Mouse (Mus musculus): ENCODE results near the gene Slc25a28. TPM values are rescaled to one million over a fixed set of nuclear protein-coding genes. Genes with fewer than 3 reads are reported as not detected.
A peak's percentile ranks its signal among the peaks of the same experiment; 100 is the strongest.

Gene Slc25a28
- polyA plus RNA-seq, 1 experiment from 2014 or later = 4.8 TPM

DNA sequence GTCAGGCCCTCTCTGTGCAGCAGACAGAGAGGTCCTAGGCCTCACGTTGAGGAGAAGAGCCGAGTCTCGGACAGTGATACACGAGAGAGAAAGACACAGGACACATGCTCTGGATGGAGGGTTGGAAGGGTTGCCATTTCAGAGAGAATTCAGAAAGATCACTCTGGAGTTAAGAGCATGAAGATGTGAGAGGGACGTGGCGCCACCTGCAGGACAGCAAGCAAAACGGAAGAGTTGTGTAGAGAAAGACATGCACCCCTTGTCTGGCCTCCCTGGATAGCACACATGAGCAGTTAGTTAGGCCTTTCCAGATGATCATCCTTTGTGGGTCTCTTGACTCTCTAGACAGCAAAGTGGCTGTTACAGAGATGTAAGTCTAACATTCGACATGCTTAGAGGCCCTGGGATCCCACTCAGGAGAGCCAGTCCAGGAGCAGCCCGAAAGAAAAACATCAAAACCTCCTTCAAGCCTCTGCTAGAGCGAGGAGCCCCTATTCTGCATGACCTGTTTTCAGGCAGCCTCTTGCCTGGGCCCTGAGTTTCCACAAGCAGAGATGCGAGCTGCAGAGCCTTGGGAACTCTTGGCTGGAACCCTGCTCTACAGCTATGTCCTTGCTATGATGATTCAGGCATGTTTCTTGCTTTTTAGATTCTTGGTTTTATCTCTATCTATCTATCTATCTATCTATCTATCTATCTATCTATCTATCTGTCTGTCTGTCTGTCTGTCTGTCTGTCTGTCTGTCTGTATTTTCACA, 18.8 kb downstream of the Slc25a28 start:
- peaks cover 3% of the 10 kb centered on the region for H3K27me3 ChIP-seq (ENCODE audit: control insufficient read depth, insufficient read depth, low read depth, low read length)
- no peak overlapping the region for H3K9ac ChIP-seq (ENCODE audit: low read depth, low read length)
- no peak overlapping the region for H3K4me2 ChIP-seq (ENCODE audit: low read depth, low read length)
- no peak overlapping the region for H3K4me3 ChIP-seq (ENCODE audit: low read depth, low read length)
- no peaks in the 10 kb centered on the region for H3K9me3 ChIP-seq (replicated peaks; ENCODE audit: control insufficient read depth, low read length)
- 26% methylated on average over 11 of the region's 11 CpGs for WGBS (ENCODE audit: insufficient replicate concordance)
- H3K4me1 ChIP-seq (ENCODE audit: control insufficient read depth, low read depth, low read length) = no peaks in the 10 kb centered on the region
- no peak overlapping the region for H3K27ac ChIP-seq (ENCODE audit: low read length)
- H3K36me3 ChIP-seq (ENCODE audit: control insufficient read depth, insufficient read depth) = no peaks in the 10 kb centered on the region
- no peak for ATAC-seq (ENCODE audit: low read depth)

- Histone ChIP-seq H3K4me2 (ENCODE audit: low read depth, low read length) (no peak overlapping the region), H3K36me3 (ENCODE audit: control insufficient read depth, insufficient read depth) (no peaks in the 10 kb centered on the region), H3K4me1 (ENCODE audit: control insufficient read depth, low read depth, low read length) (no peaks in the 10 kb centered on the region), H3K9me3 (replicated peaks; ENCODE audit: control insufficient read depth, low read length) (no peaks in the 10 kb centered on the region), H3K27me3 (ENCODE audit: control insufficient read depth, insufficient read depth, low read depth, low read length) (peaks cover 3% of the 10 kb centered on the region), H3K4me3 (ENCODE audit: low read depth, low read length) (no peak overlapping the region), H3K9ac (ENCODE audit: low read depth, low read length) (no peak overlapping the region), H3K27ac (ENCODE audit: low read length) (no peak overlapping the region)
- WGBS (ENCODE audit: insufficient replicate concordance) = 38% methylated on average over 8 of the region's 8 CpGs
- ATAC-seq (ENCODE audit: low read depth) = no peak
These were observed 23.4 kb downstream of the Slc25a28 start for GRCm38 (mm10) chr19:43651241-43651785.

DNA sequence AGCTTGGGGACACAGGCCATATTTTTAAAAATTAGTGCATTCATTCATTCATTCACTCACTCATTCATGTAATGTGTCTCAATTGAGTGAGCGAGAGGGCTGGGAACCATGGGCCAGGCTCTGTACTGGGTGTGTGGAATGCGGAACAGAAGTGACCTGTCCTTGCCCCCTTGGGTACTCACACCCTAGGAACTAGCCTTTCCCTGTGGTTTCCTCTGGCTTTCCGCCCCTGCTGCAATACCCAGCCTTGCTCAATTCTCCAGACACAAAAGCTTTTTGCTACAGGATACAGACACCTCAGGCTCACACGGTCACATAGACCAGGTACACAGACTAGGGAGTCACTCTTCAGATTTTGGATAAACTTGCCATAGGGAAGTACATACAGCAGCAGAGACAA, 26.3 kb downstream of the Slc25a28 start:
- Histone ChIP-seq H3K27ac (ENCODE audit: low read length) (no peak overlapping the region), H3K4me1 (ENCODE audit: control insufficient read depth, low read depth, low read length) (no peaks in the 10 kb centered on the region), H3K4me3 (ENCODE audit: low read depth, low read length) (no peak overlapping the region), H3K4me2 (ENCODE audit: low read depth, low read length) (no peak overlapping the region), H3K36me3 (ENCODE audit: control insufficient read depth, insufficient read depth) (no peaks in the 10 kb centered on the region), H3K9me3 (replicated peaks; ENCODE audit: control insufficient read depth, low read length) (no peaks in the 10 kb centered on the region), H3K9ac (ENCODE audit: low read depth, low read length) (no peak overlapping the region), H3K27me3 (ENCODE audit: control insufficient read depth, insufficient read depth, low read depth, low read length) (peaks cover 3% of the 10 kb centered on the region)
- WGBS (ENCODE audit: insufficient replicate concordance) = 47% methylated on average over 4 of the region's 4 CpGs
- ATAC-seq (ENCODE audit: low read depth) = no peak

DNA sequence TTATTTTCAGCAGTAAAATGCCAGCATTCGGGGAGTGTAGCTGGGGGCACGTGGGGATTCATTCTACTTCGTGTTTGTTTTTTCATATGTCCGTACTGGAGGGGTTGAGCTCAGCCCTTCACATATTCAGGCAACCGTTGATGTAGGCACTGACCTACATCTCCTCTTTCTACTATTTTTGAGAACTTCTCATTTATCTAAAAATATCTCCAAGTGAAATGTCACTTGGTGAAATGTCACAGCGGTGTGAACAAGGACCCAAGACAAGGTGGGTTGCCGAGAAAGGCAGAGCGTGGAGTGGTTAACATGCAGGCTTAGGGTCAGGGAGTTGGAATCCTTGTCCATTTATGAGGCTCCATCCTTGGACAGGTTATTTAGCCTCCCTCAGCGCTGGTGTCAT, 27.4 kb downstream of the Slc25a28 start:
- H3K9me3 ChIP-seq (replicated peaks; ENCODE audit: control insufficient read depth, low read length) = no peaks in the 10 kb centered on the region
- no peaks in the 10 kb centered on the region for H3K4me1 ChIP-seq (ENCODE audit: control insufficient read depth, low read depth, low read length)
- no peak for ATAC-seq (ENCODE audit: low read depth)
- H3K27ac ChIP-seq (ENCODE audit: low read length) = no peak overlapping the region
- no peaks in the 10 kb centered on the region for H3K36me3 ChIP-seq (ENCODE audit: control insufficient read depth, insufficient read depth)
- H3K9ac ChIP-seq (ENCODE audit: low read depth, low read length) = no peak overlapping the region
- WGBS (ENCODE audit: insufficient replicate concordance) = 56% methylated on average over 9 of the region's 9 CpGs
- H3K4me3 ChIP-seq (ENCODE audit: low read depth, low read length) = no peak overlapping the region
- H3K27me3 ChIP-seq (ENCODE audit: control insufficient read depth, insufficient read depth, low read depth, low read length) = no peaks in the 10 kb centered on the region
- no peak overlapping the region for H3K4me2 ChIP-seq (ENCODE audit: low read depth, low read length)

DNA sequence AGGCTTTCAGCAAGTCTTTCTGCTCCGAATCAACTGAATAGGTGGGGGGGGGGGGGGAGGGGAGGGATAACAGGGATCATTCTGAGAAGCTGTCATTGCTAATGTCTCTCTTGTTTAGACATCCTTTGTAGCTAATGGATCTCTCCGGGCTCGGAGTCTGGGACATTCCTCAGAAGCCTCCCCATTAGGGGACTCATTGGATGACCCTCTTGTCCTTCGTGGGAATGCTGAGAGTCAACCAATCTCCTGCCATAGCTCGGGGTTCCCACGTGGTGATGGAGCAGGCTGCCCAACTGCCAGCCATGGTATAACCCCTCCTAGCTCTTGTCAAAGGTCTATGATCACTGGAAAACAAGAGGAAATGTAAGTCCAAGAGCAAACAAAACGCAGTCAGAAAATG, 27.8 kb downstream of the Slc25a28 start:
- no peak overlapping the region for H3K27ac ChIP-seq (ENCODE audit: low read length)
- H3K4me2 ChIP-seq (ENCODE audit: low read depth, low read length) = no peak overlapping the region
- H3K4me1 ChIP-seq (ENCODE audit: control insufficient read depth, low read depth, low read length) = no peaks in the 10 kb centered on the region
- WGBS (ENCODE audit: insufficient replicate concordance) = 38% methylated on average over 7 of the region's 7 CpGs
- no peaks in the 10 kb centered on the region for H3K9me3 ChIP-seq (replicated peaks; ENCODE audit: control insufficient read depth, low read length)
- H3K9ac ChIP-seq (ENCODE audit: low read depth, low read length) = no peak overlapping the region
- no peaks in the 10 kb centered on the region for H3K36me3 ChIP-seq (ENCODE audit: control insufficient read depth, insufficient read depth)
- no peak overlapping the region for H3K4me3 ChIP-seq (ENCODE audit: low read depth, low read length)
- H3K27me3 ChIP-seq (ENCODE audit: control insufficient read depth, insufficient read depth, low read depth, low read length) = no peaks in the 10 kb centered on the region
- no peak for ATAC-seq (ENCODE audit: low read depth)

DNA sequence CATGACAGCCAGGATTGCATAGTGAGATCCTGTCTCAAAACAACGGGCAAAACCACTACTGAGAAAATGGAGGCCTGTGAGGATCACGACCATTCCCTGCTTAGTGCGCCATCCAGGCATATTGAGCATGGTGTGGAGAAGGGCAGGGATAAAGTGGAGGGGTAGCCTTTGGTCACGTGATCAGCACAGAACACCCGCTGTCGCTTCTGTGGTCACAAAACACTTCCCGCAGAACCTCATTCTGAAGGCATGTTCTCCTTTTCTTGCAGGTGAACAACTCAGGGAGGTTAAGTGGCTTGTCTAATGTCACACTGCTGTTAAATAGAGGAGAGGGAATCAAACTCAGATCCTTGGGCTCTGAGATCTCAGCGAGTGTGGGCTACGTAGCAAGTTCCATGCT, 29.2 kb downstream of the Slc25a28 start:
- Histone ChIP-seq H3K4me2 (ENCODE audit: low read depth, low read length) (no peak overlapping the region), H3K27ac (ENCODE audit: low read length) (no peak overlapping the region), H3K4me3 (ENCODE audit: low read depth, low read length) (no peak overlapping the region), H3K9me3 (replicated peaks; ENCODE audit: control insufficient read depth, low read length) (no peaks in the 10 kb centered on the region), H3K27me3 (ENCODE audit: control insufficient read depth, insufficient read depth, low read depth, low read length) (no peaks in the 10 kb centered on the region), H3K9ac (ENCODE audit: low read depth, low read length) (no peak overlapping the region), H3K4me1 (ENCODE audit: control insufficient read depth, low read depth, low read length) (no peaks in the 10 kb centered on the region), H3K36me3 (ENCODE audit: control insufficient read depth, insufficient read depth) (no peaks in the 10 kb centered on the region)
- 46% methylated on average over 9 of the region's 9 CpGs for WGBS (ENCODE audit: insufficient replicate concordance)
- no peak for ATAC-seq (ENCODE audit: low read depth)

GRCm38 (mm10) chr19:43642843-43643242, 31.8 kb downstream of the Slc25a28 start:
- Histone ChIP-seq H3K4me1 (ENCODE audit: control insufficient read depth, low read depth, low read length) (no peaks in the 10 kb centered on the region), H3K36me3 (ENCODE audit: control insufficient read depth, insufficient read depth) (no peaks in the 10 kb centered on the region), H3K4me3 (ENCODE audit: low read depth, low read length) (no peak overlapping the region), H3K27ac (ENCODE audit: low read length) (no peak overlapping the region), H3K9ac (ENCODE audit: low read depth, low read length) (no peak overlapping the region), H3K27me3 (ENCODE audit: control insufficient read depth, insufficient read depth, low read depth, low read length) (no peaks in the 10 kb centered on the region), H3K4me2 (ENCODE audit: low read depth, low read length) (no peak overlapping the region), H3K9me3 (replicated peaks; ENCODE audit: control insufficient read depth, low read length) (no peaks in the 10 kb centered on the region)
- ATAC-seq (ENCODE audit: low read depth) = no peak
- 76% methylated on average over 9 of the region's 9 CpGs for WGBS (ENCODE audit: insufficient replicate concordance)

DNA sequence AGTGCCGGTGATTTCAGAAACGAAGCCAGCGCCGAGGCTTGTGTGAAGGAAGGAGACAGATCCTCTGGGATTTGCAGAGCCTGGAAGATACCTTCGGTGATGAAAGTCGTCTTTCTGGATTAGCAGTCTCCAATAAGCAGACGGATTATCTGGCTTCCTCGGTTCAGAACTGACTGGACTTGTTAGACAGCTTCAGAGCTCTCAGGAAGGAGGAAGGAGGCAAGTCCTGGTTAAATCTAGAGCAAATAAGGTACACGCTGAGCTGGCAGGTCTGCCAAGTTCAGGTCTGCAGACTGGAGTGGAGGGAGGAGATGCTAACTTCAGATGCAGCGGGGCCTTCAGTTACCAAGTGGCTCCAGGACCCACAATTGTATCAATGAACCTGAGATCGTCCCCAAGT, 32.8 kb downstream of the Slc25a28 start:
- no peak overlapping the region for H3K9ac ChIP-seq (ENCODE audit: low read depth, low read length)
- no peak overlapping the region for H3K27ac ChIP-seq (ENCODE audit: low read length)
- no peaks in the 10 kb centered on the region for H3K36me3 ChIP-seq (ENCODE audit: control insufficient read depth, insufficient read depth)
- H3K4me3 ChIP-seq (ENCODE audit: low read depth, low read length) = no peak overlapping the region
- ATAC-seq (ENCODE audit: low read depth) = no peak
- H3K4me2 ChIP-seq (ENCODE audit: low read depth, low read length) = no peak overlapping the region
- no peaks in the 10 kb centered on the region for H3K27me3 ChIP-seq (ENCODE audit: control insufficient read depth, insufficient read depth, low read depth, low read length)
- WGBS (ENCODE audit: insufficient replicate concordance) = 67% methylated on average over 11 of the region's 11 CpGs
- H3K4me1 ChIP-seq (ENCODE audit: control insufficient read depth, low read depth, low read length) = no peaks in the 10 kb centered on the region
- H3K9me3 ChIP-seq (replicated peaks; ENCODE audit: control insufficient read depth, low read length) = no peaks in the 10 kb centered on the region

GRCm38 (mm10) chr19:43630466-43631251, 44.0 kb downstream of the Slc25a28 start:
- Histone ChIP-seq H3K9ac (ENCODE audit: low read depth, low read length) (no peak overlapping the region), H3K9me3 (replicated peaks; ENCODE audit: control insufficient read depth, low read length) (no peaks in the 10 kb centered on the region), H3K27me3 (ENCODE audit: control insufficient read depth, insufficient read depth, low read depth, low read length) (peaks cover 6% of the 10 kb centered on the region; the same call in 1 of the 2 replicates), H3K4me3 (ENCODE audit: low read depth, low read length) (no peak overlapping the region), H3K4me2 (ENCODE audit: low read depth, low read length) (no peak overlapping the region), H3K36me3 (ENCODE audit: control insufficient read depth, insufficient read depth) (no peaks in the 10 kb centered on the region), H3K27ac (ENCODE audit: low read length) (no peak overlapping the region), H3K4me1 (ENCODE audit: control insufficient read depth, low read depth, low read length) (no peaks in the 10 kb centered on the region)
- WGBS (ENCODE audit: insufficient replicate concordance) = 21% methylated on average over 12 of the region's 12 CpGs
- ATAC-seq (ENCODE audit: low read depth) = peak; percentile 55; the same call in 1 of the 2 replicates

Measured in liver, embryonic 16.5 days (tissue).